Mouse (Mus musculus) lung, embryonic 14.5 days (tissue): ENCODE results near the gene Eef2. TPM values are rescaled to one million over a fixed set of nuclear protein-coding genes. Genes with fewer than 3 reads are reported as not detected.
"Not testable (repeated sequence)": the region's sequence is repeated elsewhere in the genome, so short reads cannot be mapped to it uniquely, and the experiment has no call there.

Experiments
- ATAC-seq: fragments of 200-750 bp; cut with Nextera tagmentation; 2 replicates; pipeline ENCODE4 v1.8.0; 2017; ENCODE audit warnings: mild to moderate bottlenecking, moderate TSS enrichment, moderate library complexity; ENCODE audit not compliant: insufficient read depth
- DNase-seq: peaks from one replicate; pipeline ENCODE4 v3.0.0-alpha.2; 2015
- H3K27ac ChIP-seq: fragments of 300-500 bp; sonication (generic); 2 replicates; pipeline ENCODE4 v1.5.1; 2014; ENCODE audit warnings: low read depth, mild to moderate bottlenecking, moderate library complexity
- H3K27me3 ChIP-seq: fragments of 300-500 bp; sonication (generic); 2 replicates; pipeline ENCODE4 v1.6.1; 2014; ENCODE audit warnings: low read length, control low read depth; ENCODE audit not compliant: insufficient read depth
- H3K36me3 ChIP-seq: fragments of 300-500 bp; sonication (generic); 2 replicates; pipeline ENCODE4 v1.6.1; 2014; ENCODE audit warnings: control low read depth; ENCODE audit not compliant: insufficient read depth
- H3K4me1 ChIP-seq: fragments of 300-500 bp; sonication (generic); 2 replicates; pipeline ENCODE4 v1.6.1; 2014; ENCODE audit warnings: antibody characterized with exemption, control low read depth; ENCODE audit not compliant: insufficient read depth
- H3K4me2 ChIP-seq: fragments of 300-500 bp; sonication (generic); 2 replicates; pipeline ENCODE4 v1.6.1; 2014; ENCODE audit warnings: mild to moderate bottlenecking
- H3K4me3 ChIP-seq: fragments of 300-500 bp; sonication (generic); 2 replicates; pipeline ENCODE4 v1.5.1; 2014; ENCODE audit warnings: low read depth, low read length
- H3K9ac ChIP-seq: fragments of 300-500 bp; sonication (generic); 2 replicates; pipeline ENCODE4 v1.6.1; 2014
- H3K9me3 ChIP-seq: fragments of 300-500 bp; sonication (generic); 2 replicates; pipeline ENCODE4 v1.6.1; 2016; ENCODE audit warnings: low read depth, low read length, control low read depth
- CTCF ChIP-seq: IDR thresholded peaks from 2 replicates; pipeline ENCODE4 v1.5.1; 2016; ENCODE audit warnings: antibody characterized with exemption, low read depth
- WGBS: fragments of 180-500 bp; shearing (Covaris S2); extraction: QIAGEN DNeasy Blood & Tissue Kit; methylation state at CpG from one replicate; pipeline ENCODE4 v1.1.7; 2014; 5-methylcytosine and 5-hydroxymethylcytosine counted together
- polyA plus RNA-seq: library from polyadenylated mRNA; unstranded; fragments of >200 nt; fragmentation: Nextera tagmentation; extraction: Ambion mirVana; gene quantifications from 2 replicates; pipeline ENCODE4 v1.2.1, GENCODE M21; 2014

Eef2 gene
- polyA plus RNA-seq, 1 experiment from 2014 or later, result 493 TPM

- Histone ChIP-seq H3K4me2 (no peak overlapping the region), H3K9ac (no peak overlapping the region), H3K36me3 (no peaks in the 10 kb centered on the region), H3K27me3 (no peaks in the 10 kb centered on the region), H3K4me1 (no peaks in the 10 kb centered on the region), H3K4me3 (no peak overlapping the region), H3K9me3 (no peaks in the 10 kb centered on the region), H3K27ac (no peak overlapping the region)
- ATAC-seq (peak; percentile 17; the same call in 1 of the 2 replicates), DNase-seq (peak; percentile 70)
- peak; percentile 82 for TF ChIP-seq CTCF
- 28% methylated on average over 7 of the region's 7 CpGs for WGBS
Observed at GRCm38 (mm10) chr10:81217964-81218363, 41.5 kb downstream of the Eef2 start.

GRCm38 (mm10) chr10:81221402-81222015 is 45.1 kb downstream of the Eef2 start:
- no peak overlapping the region for H3K4me3 ChIP-seq
- H3K4me2 ChIP-seq, result no peak overlapping the region
- H3K9ac ChIP-seq, result no peak overlapping the region
- H3K27ac ChIP-seq, result no peak overlapping the region
- no peak for TF ChIP-seq CTCF
- 84% methylated on average over 5 of the region's 5 CpGs for WGBS
- ATAC-seq (no peak), DNase-seq (no peak)
- H3K4me1 ChIP-seq, result no peaks in the 10 kb centered on the region
- H3K36me3 ChIP-seq, result no peaks in the 10 kb centered on the region
- H3K9me3 ChIP-seq, result no peaks in the 10 kb centered on the region
- H3K27me3 ChIP-seq, result no peaks in the 10 kb centered on the region

- not testable (repeated sequence) for H3K4me2 ChIP-seq, DNase-seq, H3K36me3 ChIP-seq, H3K27me3 ChIP-seq, H3K4me3 ChIP-seq, H3K9me3 ChIP-seq, ATAC-seq, H3K9ac ChIP-seq, H3K4me1 ChIP-seq, H3K27ac ChIP-seq
- 50% methylated on average over 2 of the region's 2 CpGs for WGBS
Observed at GRCm38 (mm10) chr10:81223731-81224130, 47.3 kb downstream of the Eef2 start.

- Histone ChIP-seq H3K9ac (no peak overlapping the region), H3K27ac (no peak overlapping the region), H3K4me1 (peaks cover 4% of the 10 kb centered on the region; the same call in 1 of the 2 replicates), H3K36me3 (no peaks in the 10 kb centered on the region), H3K9me3 (no peaks in the 10 kb centered on the region), H3K27me3 (peaks cover 37% of the 10 kb centered on the region), H3K4me2 (no peak overlapping the region; the same call in 1 of the 2 replicates), H3K4me3 (no peak overlapping the region)
- ATAC-seq, result no peak
- no peak for DNase-seq
- 12% methylated on average over 20 of the region's 20 CpGs for WGBS
- no peak for TF ChIP-seq CTCF
Observed at GRCm38 (mm10) chr10:81229735-81230437, 53.5 kb downstream of the Eef2 start.

DNA sequence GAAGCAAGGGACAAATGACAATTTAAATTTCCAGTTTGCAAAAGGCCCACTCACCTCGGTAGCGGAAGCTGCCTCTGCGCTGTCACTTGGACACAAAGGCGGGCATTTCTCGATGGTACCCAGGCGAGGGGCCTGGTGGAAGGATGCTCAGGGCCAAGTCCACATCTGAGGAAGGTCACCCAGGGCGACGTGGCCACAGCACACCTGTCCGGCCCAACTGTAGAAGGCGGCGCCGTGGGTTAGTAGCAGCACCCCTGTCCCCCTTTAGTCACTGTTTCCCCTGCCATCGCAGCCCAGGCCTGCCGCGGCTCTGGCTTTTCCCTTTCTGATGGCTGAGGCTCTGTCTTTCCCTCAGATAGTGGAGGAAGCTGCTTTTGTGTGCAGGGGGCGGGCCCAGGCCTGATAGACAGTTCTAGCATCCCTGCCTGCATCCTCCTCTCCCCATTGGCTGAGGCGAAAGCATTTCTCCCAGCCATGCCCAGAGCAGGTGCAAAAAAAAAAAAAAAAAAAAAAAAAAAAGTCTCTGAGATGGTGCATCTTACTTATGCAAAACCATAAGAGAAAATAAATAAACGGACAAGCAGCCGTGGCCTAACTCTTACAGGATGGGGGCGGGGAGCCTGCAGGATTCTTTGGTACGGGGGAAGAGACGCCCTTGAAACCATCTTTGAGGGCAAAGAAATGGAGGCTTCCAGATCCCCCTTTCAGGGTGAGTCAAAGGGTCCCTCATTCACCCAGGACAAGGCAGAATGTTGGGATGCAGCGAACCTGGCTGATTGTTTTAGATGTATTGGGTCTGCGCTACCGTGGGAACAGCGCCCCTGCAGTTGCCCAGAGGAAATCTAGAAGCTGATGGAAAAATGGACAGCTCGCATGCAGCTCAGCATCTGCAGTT is 54.3 kb downstream of the Eef2 start, which contains the start of gene Atcay:
Gene Atcay (minus strand): TSS at position 396 of the 895 bp plus-strand sequence.
- TF ChIP-seq CTCF, result peak; percentile 66
- H3K9ac ChIP-seq, result no peak within 1 kb of the TSS
- no peaks in the 10 kb centered on the region for H3K36me3 ChIP-seq
- 11% methylated on average over 27 of the region's 27 CpGs for WGBS
- H3K27me3 ChIP-seq, result peaks cover 37% of the 10 kb centered on the region
- H3K27ac ChIP-seq, result no peak within 1 kb of the TSS
- no peak within 1 kb of the TSS for H3K4me3 ChIP-seq
- peak within 1 kb of the TSS; percentile 20; the same call in 1 of the 2 replicates for H3K4me2 ChIP-seq
- DNase-seq, result peak; percentile 40
- H3K9me3 ChIP-seq, result no peaks in the 10 kb centered on the region
- no peak for ATAC-seq
- H3K4me1 ChIP-seq, result peaks cover 4% of the 10 kb centered on the region; the same call in 1 of the 2 replicates

DNA sequence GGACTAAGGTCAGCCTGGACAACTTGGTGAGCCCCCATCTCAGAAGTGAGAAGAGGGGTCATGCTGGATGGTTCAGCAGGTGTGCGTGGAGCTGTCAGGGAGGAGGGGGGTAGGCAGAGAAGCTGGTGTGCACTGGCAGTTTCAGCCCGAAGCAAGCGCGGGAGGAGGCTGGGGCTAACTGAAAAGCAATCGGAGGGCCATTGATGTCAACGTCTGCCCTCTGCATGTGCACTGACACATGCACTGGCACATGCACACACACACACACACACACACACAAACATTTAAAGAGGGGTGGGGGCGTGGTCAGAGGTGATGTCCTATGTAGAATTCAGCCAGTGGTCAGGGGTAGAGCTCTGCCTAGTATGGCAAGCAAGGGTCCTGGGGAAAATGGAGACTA is 55.0 kb downstream of the Eef2 start:
- H3K27ac ChIP-seq, result no peak overlapping the region
- H3K36me3 ChIP-seq, result no peaks in the 10 kb centered on the region
- H3K4me3 ChIP-seq, result no peak overlapping the region
- TF ChIP-seq CTCF, result no peak
- H3K27me3 ChIP-seq, result peaks cover 37% of the 10 kb centered on the region
- WGBS, result 55% methylated on average over 7 of the region's 7 CpGs
- no peak overlapping the region for H3K9ac ChIP-seq
- H3K9me3 ChIP-seq, result no peaks in the 10 kb centered on the region
- no peak for ATAC-seq
- DNase-seq, result no peak
- H3K4me1 ChIP-seq, result peaks cover 4% of the 10 kb centered on the region; the same call in 1 of the 2 replicates
- H3K4me2 ChIP-seq, result no peak overlapping the region

Other genes starting within 250 kb of the Eef2 start
- gene Gadd45b, start 246.6 kb upstream of the Eef2 start, polyA plus RNA-seq, result 18.3 and 24.6 TPM in 2 replicates
- gene Gng7, start 161.7 kb upstream of the Eef2 start, polyA plus RNA-seq, result 4.5 and 5.7 TPM in 2 replicates
- 0.08 and 0.09 TPM in 2 replicates for gene Diras1, start 151.0 kb upstream of the Eef2 start, polyA plus RNA-seq
- gene Slc39a3, start 139.2 kb upstream of the Eef2 start, polyA plus RNA-seq, result 11.7 and 15.2 TPM in 2 replicates
- gene Sgta, start 116.5 kb upstream of the Eef2 start, polyA plus RNA-seq, result 172 and 186 TPM in 2 replicates
- gene Thop1, start 106.6 kb upstream of the Eef2 start, polyA plus RNA-seq, result 48.1 and 55.9 TPM in 2 replicates
- 0.41 and 0.58 TPM in 2 replicates for gene Creb3l3, start 77.8 kb upstream of the Eef2 start, polyA plus RNA-seq
- 180 and 199 TPM in 2 replicates for gene Map2k2, start 70.7 kb upstream of the Eef2 start, polyA plus RNA-seq
- gene Zbtb7a, start 41.4 kb upstream of the Eef2 start, polyA plus RNA-seq, result 22.4 and 25.0 TPM in 2 replicates
- gene Pias4, start 8.7 kb upstream of the Eef2 start, polyA plus RNA-seq, result 38.7 and 47.9 TPM in 2 replicates
- 52.6 and 55.8 TPM in 2 replicates for gene Dapk3, start 6.4 kb downstream of the Eef2 start, polyA plus RNA-seq
- gene 4930442H23Rik, start 7.2 kb downstream of the Eef2 start, polyA plus RNA-seq, result not detected in 2 replicates
- 0.23 TPM in 1 of 2 replicates, not detected in the other for gene Nmrk2, start 25.4 kb downstream of the Eef2 start, polyA plus RNA-seq
- gene Atcay, start 54.2 kb downstream of the Eef2 start, polyA plus RNA-seq, result not detected in 2 replicates
- 3.4 and 3.6 TPM in 2 replicates for gene Zfr2, start 56.5 kb downstream of the Eef2 start, polyA plus RNA-seq
- 2.0 and 2.9 TPM in 2 replicates for gene Matk, start 76.3 kb downstream of the Eef2 start, polyA plus RNA-seq
- gene Mrpl54, start 90.3 kb downstream of the Eef2 start, polyA plus RNA-seq, result 222 and 223 TPM in 2 replicates
- gene Apba3, start 90.3 kb downstream of the Eef2 start, polyA plus RNA-seq, result 50.4 and 50.8 TPM in 2 replicates
- gene Tjp3, start 115.0 kb downstream of the Eef2 start, polyA plus RNA-seq, result 15.3 and 17.2 TPM in 2 replicates
- 50.8 and 58.6 TPM in 2 replicates for gene Pip5k1c, start 116.3 kb downstream of the Eef2 start, polyA plus RNA-seq
- 34.3 and 42.9 TPM in 2 replicates for gene Cactin, start 144.5 kb downstream of the Eef2 start, polyA plus RNA-seq
- gene Tbxa2r, start 152.1 kb downstream of the Eef2 start, polyA plus RNA-seq, result 13.6 and 15.0 TPM in 2 replicates
- gene Gipc3, start 166.6 kb downstream of the Eef2 start, polyA plus RNA-seq, result 0.05 and 0.08 TPM in 2 replicates
- 98.7 and 105 TPM in 2 replicates for gene Hmg20b, start 173.8 kb downstream of the Eef2 start, polyA plus RNA-seq
- 7.7 and 8.5 TPM in 2 replicates for gene Mfsd12, start 180.9 kb downstream of the Eef2 start, polyA plus RNA-seq
- gene 4930404N11Rik, start 189.2 kb downstream of the Eef2 start, polyA plus RNA-seq, result 0.65 and 0.92 TPM in 2 replicates
- gene Fzr1, start 201.9 kb downstream of the Eef2 start, polyA plus RNA-seq, result 109 and 116 TPM in 2 replicates
- 57.5 and 67.0 TPM in 2 replicates for gene Dohh, start 207.8 kb downstream of the Eef2 start, polyA plus RNA-seq
- gene Gm48551, start 207.8 kb downstream of the Eef2 start, polyA plus RNA-seq, result 2.8 and 3.8 TPM in 2 replicates
- gene Gm48552, start 212.4 kb downstream of the Eef2 start, polyA plus RNA-seq, result 1.3 and 1.4 TPM in 2 replicates
- gene Smim24, start 216.4 kb downstream of the Eef2 start, polyA plus RNA-seq, result 2.8 and 3.3 TPM in 2 replicates